Mouse (Mus musculus) thymus, postnatal 25 days (tissue): ENCODE data around the gene Smpd2.

ENCODE experiments used
- DNase-seq: peaks from one replicate; pipeline ENCODE4 v3.0.0; 2022

Smpd2 gene

DNA sequence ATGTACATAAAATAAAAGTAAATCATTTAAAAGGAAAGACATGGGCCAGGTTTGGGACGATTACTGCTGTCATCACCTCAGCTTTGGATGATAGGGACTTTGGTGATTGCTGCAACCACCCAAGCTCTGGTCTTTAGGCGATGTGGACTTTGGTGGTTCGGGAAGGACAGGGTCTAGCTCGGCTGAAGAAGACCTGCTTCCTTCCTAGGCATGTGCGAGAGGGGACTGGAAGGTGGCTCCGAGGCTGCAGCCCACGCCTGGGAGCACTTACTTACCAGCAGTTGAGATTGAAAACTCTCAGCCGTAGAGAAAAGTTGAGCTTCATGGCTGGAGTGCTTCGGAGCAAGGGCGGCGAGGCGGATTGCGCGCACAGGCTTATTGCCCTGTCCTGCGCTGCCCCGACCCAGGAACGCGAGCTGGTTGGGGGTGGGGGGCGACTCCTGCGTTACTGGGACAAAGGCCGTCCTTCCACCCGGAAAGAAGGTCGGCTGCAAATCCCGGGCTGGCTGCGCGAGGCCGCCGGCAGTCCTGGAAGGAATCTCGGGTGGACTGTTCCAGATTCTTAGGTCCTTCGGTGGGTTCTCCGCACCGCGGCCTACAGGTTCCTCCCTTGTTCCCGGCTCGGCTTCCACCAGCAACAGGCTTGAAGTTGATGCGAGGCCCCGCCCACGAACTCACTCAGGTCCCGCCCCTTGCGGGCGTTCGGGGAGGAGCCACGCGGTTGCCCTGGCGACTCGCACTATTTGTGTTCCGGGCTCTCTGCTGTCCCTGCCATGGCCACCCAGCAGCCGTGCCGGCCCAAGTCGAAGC is at the start of gene Smpd2, which contains the start of gene Ppil6:
Gene Smpd2 (minus strand): TSS at position 662 of the 810 bp plus-strand sequence.
Gene Ppil6 (plus strand): TSS at position 732 of the 810 bp plus-strand sequence.
- DNase-seq = peak; percentile 95

DNA sequence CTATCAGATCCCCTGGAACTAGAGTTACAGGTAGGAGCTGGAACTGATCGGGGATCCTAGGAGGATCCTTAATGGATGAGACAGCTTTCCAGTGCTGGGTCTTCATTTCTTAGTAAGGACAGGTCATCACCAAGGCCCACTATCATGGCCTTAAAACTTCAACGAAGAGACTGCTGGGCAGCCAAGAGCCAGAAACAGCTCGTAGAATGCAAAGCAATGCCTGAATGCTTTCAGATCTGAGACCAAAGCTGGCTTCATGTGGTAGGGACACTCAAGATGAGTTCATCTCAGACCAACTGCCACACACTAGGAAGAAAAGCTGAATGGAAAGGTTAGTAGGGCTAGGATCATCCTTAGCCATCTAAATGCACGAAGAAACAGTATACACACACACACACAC is 48.8 kb upstream of the Smpd2 start:
- no peak for DNase-seq

DNA sequence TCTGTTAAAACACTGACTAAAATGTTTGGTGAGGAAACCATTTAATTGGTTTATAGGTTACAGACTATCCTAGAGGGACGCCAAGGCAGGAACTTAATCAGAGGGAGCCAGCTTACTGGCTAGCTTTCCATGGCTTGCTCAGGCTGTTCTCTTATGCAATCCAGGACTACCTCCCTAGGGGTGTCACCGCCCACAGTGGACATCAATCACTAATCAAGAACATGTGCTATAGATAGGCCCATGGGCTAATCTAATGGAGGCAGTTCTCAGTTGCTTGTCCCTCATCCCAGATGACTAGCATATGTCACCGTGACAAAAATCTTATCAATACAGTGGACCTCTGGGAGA is 47.8 kb upstream of the Smpd2 start:
- no peak for DNase-seq

DNA sequence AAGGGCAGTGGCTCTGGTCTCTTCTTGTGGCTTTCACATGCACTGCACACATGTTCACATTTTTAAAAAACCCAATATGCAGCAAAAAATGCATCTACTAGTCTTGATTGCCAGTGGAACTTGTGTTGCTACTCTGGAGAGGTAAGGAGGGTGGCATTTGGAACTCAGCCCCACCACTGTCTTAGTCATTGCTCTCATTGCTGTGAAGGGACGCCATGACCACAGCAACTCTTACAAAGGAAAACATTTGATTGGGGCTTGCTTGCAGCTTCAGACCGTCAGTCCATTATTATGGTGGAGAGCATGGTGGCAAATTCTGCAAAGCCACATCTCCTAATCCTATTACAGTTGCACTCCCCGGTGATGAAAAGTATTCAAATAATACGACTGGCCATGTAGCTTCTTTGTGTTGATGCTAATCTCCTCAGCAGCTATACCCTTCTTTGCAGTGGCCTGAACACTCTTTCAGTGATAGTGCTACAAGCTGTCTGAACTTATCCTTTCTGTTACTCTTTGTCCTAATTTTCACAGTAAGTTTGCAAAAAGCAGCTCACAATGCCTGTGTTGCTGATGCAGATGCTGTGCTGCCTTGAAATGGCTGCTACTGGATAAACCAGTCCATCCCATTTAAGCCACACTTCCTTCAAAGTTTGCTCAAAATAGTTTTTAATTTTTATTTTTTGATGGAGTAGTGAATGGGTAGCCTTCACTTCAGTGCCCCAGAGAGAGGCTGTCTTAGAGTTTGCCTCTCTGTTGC is 47.2 kb upstream of the Smpd2 start:
- no peak for DNase-seq

DNA sequence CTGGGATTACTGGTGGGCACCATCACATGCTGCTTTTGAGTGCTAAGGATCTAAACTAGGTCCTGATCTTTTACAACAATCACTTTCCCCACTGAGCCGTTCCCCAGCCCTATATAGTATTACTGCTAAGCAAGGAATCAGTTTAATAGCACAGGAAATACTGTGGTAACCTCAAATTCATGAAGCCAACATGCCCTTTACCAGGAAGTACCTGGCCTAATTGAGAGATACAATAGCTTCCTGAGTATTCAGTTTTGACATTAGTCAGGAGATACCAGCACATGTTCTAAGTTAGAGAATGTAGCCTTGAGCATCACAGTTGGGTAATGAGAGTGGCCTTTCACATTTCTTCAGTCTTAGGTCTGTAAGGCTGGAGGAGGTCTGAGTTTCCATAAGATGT is 46.5 kb upstream of the Smpd2 start:
- DNase-seq = no peak

DNA sequence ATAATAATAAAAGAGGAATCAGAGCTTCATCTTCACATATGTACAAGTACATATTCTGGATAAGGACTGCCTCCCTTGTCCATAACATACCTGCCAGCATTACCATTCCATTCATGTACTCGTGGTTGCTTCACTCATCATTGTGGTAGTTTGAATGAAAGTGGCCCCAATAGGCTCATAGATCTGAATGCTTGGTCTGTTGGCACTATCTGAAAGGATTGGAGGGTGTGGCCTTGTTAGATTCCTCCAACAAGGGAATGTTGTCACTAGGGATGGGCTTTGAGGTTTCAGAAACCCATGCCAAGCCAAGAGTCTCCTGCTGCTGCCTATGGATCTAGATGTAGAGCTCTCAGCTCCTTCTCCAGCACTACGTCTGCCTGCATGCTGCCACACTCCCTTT is 45.8 kb upstream of the Smpd2 start:
- DNase-seq = no peak

DNA sequence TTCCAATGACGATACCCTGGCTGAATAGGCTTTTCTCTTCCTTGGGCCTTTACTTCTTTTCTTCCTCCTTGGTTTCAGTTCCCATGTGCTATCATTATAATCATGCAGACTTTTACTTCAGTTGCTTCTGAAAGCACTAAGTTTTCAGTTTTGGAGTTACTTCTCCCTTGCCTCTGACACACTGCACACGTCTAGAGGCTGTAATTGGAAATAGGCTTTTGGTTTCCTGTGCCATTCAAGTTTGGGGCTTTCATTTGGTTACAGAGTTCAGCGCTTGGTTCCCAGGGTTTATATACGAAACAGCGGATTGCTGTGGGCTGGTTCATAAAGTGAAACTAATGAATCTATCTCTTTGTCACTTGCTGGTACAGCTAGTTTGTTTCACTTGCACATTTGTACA is 39.8 kb upstream of the Smpd2 start:
- DNase-seq = no peak

DNA sequence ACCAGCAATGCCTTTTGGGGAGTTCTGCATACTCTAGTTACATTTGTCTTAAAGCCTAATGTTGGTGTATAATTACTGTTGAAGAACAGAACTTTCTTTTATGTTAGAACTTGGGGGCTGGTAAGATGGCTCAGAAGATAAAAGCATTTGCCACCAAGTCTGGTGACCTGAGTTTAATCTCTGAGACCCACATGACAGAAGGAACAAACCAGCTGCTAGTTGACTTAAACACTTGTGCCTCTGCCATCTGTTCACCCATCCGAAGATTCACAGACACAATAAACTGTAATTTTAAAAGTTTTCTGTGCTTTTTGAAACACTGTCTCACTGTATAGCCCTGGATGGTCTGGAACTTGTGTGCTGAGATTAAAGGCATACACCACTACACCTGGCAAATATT is 35.5 kb upstream of the Smpd2 start:
- DNase-seq = no peak

DNA sequence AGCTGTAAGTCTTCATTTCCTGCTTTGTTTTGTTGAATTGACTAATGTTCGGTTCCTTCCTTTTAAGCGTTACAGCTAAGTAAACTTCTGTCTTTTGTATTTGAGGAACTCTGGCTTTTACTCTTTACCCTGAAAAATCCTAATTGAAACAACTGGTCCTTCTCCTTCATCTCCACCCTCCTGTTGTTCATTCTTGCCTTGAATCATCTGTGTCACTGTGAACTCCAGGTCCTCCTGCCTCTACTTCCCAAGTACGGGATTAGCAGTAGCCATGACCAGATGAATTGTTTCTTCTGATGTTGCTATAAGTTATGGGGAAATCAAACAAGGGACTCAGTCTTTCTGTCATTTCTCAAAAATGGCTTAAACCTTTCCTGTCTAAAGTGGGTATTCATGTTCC is 33.2 kb upstream of the Smpd2 start:
- no peak for DNase-seq

DNA sequence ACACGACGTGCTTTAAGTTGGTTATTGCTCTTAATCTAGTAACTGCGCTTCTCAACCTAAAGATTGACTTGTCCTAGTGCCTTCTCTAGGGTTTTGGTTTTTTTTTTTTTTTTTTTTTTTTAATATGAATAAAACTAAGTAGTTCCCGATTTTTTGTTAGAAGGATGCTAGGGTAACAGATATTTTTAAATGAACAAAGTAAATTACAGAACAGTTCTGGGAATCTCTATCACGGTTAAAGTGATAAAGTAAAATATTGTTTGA is 30.2 kb upstream of the Smpd2 start:
- no peak for DNase-seq

DNA sequence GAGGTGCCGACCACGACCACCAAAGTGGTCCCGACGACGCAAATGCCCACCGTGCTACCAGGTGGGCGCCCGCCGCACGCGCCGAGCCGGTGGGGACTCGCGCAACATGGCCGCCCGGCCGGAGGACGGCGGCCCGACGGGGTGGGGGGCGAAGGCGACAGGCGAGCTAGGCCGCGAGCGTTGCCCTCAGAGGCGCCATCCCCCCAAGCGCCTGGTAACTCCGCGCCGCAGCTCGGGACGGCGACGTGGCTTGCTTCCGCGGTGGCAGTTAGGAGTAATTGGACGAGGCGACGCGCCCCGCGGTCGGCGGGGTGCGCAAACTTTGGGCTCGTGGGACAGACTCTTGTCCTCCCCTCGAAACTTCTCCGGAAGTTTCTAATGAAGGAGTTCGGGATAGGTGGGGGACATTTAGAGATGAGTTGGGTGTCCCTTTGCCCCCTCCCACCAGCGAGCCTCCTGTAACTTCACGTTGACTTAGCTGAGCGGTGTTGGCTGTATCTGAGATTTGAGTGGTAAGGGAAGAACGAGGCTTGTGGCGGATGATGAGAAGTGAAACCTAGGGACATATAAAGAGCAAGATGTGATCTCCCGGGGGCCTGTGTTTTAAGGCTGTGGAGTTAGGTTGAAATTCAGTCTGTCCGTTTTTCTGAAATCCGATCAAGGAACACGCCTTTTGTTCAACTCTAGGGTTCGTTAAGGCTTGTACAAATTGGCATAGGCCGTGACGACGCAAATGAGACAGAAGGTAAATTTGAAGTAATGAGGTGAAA is 29.7 kb upstream of the Smpd2 start:
- DNase-seq = peak; percentile 76

DNA sequence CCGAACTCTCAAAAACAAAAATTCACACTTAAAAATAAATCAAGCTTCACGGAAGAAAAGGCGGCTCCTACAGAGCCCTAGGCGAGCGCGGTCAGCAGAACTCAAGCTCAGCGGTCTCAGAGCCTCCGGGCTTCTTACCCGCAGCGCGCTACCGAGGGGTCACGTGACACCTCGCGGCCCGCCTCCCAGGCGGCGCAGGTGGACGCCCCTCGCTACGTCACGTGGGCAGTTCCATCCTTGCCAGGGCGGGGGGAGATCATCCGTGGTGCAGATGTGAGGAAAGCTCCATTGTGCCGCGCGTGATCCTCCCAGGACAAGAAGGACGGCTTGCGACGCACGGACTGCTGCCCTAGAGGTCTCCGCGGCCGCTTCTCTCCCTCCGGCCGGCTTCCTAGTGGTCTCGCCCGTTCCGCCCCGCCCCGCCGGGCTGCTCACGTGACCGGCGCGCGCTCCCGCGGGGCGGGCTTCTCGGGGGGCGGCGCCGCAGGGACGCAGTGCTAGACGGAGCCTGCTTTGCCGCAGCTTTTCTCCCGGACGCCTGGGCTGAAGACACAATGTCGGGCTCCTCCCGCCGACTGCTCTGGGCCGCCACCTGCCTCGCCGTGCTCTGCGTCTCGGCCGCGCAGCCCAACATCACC is 28.9 kb upstream of the Smpd2 start, which contains the start of gene Cd164:
Gene Cd164 (plus strand): TSS at position 434 of the 638 bp plus-strand sequence.
- DNase-seq = peak; percentile 91

DNA sequence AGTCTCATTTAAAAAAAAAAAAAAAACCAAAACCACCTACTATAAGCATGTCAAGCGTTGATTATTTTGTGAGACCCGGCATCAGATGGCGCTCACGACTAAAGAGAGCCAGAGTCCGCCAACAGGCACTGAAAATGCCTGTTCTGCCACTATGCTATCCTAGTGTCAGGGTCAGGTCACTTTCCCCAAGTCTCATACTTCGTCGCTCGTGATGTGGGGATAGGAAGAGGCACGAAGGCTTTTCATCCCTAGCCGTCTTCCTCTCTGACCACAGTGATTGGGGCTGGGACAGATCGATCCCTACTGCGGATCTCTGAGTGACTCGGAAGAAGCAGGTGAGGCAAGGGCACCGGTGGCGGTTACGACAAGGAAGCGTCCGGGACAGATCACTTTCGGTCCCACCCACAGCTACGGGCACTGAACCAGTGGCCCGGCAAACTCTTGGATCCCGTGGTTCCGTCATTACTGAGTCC is 28.4 kb upstream of the Smpd2 start:
- peak; percentile 90 for DNase-seq

DNA sequence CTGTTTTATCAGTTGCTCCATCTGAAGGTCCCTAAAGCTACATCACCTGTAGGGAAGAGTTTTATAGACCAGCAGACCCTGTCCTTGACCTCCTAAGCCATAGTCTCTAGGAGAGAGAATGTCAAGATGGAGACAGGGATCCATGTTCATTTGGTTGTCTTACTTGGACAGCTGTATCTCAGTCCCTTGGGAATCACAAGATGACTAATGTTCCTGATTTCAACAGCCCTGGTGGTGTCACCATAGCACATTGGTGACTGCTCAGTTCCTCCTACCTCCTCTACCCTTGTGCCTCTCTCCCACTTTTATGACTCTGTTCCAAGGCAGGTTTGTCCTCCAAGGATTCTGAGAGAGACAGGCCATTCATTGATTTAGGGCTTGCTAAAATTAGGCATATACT is 24.8 kb upstream of the Smpd2 start:
- DNase-seq = no peak

DNA sequence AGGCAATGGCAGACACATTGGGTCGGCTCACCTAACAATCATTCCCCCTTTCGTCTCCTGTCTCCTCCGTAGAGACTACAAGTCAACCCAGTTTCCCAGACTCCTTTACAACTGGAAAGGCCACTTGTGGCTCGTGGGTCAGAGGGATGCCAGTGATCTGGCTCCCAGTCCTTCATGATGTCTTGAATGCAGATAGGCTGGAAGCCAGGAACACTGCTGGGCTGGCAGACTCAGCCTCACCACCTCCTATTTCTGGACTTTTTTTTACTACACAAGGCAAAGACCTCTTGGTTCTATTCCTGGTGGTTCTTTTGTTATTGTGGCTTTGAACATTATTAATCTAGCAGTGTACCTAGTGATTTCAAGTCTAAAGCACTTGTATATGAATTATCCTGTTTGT is 24.1 kb upstream of the Smpd2 start:
- no peak for DNase-seq

DNA sequence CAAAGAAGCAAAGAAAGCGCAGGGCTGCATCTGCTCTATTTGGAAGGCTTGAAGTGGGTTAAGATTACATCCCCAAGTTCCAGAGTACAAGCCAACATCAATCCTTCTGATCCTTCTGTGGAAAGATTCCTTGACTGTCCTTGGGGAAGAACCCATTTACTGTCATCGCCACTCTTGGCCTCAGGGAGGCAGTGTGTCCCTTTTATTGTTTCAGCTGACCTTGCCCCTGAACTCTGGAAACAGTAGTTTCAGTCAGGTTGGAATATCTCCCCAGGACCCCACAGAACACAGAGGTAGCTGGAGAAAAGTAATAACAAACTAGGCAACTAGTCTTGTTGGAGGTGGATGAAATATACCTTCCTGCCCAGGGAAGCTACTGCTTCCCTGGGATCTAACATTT is 19.0 kb upstream of the Smpd2 start:
- DNase-seq = peak; percentile 47

DNA sequence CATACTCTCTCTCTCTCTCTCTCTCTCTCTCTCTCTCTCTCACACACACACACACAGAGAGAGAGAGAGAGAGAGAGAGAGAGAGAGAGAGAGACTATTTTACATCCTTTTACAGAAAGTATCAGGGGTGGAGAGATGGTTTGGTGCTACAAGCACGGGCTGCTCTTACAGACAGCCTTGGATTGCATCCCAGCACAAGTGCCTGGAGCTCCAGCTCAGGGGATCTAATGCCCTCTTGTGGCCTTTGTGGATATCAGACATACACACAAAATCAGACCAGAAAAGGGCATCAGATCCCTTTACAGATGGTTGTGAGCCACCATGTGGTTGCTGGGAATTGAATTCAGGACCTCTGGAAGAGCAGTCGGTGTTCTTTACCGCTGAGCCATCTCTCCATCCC is 15.3 kb upstream of the Smpd2 start:
- peak; percentile 65 for DNase-seq

DNA sequence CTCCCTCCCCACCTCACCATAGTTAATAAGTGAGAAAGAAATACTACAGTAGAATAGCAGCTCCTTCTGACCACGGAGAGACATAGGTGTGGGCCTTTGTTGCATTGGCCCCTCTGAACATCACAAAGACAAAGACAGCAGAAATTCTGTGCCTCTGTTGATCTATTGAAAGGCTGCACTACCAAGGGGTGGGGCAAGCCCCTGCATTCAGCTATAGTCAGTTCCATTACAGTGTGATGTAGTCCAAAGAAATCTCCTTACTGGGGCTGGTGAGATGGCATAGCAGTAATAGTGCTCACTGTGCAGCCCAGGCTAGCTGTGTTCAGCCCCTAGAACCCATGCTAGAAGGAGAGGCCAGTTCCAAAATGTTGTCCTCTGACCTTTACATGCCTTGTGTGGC is 14.8 kb upstream of the Smpd2 start:
- DNase-seq = no peak

DNA sequence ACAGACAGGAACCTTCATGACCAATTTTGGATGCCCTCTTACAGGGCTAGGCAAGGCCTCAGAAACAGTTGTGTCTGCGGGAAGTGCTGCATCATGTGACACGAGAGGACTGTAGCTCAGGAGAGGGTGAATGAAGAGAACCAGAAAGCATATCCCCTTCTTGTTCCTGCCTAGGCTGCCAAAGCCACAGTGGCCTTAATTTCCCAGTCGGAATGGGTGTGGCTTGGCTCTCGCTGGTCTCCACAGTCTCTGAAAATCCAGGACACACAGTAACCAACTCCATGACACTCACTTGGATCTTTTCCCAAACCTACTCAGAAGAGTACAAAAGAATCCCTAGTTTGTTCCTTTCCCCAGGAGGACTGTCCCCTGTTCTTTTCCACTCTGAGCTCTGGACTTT is 10.8 kb upstream of the Smpd2 start:
- no peak for DNase-seq

DNA sequence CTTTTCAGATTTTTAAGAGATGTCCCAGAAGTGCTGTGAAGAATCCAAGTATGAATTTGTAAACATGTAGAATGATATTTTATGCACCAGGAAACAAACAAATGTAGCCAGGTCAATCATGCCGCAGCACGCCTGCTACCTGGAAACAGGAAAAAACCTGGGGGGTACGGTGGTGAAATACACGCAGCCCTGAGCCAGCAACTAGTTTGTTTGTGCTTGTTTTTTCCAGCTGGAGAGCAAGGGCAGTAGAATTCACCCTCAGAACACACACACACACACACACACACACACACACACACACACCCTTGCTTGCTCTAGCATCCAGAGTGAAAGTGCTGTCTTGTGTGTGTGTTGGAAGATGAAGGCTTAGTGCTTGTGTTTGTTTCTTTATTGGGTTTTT is 942 bp upstream of the Smpd2 start:
- no peak for DNase-seq

DNA sequence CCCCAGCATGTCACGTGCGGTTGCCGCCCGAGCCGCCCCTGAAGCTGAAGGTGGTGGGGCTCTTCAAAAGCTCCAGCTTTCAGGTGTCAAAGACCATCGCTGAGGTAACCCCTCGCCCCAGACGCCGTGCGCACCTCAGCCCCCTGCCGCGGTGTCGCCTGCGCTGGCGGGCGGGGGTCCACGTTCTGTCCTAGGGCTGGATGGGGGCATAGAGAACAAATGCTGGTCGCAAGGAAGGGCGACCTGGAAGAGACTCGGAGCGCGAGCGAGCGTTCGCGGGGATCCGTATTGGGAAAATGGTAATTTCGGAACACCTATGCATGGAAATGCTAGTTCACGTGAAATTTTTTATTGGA is 327 bp upstream of the Smpd2 start:
- no peak for DNase-seq

DNA sequence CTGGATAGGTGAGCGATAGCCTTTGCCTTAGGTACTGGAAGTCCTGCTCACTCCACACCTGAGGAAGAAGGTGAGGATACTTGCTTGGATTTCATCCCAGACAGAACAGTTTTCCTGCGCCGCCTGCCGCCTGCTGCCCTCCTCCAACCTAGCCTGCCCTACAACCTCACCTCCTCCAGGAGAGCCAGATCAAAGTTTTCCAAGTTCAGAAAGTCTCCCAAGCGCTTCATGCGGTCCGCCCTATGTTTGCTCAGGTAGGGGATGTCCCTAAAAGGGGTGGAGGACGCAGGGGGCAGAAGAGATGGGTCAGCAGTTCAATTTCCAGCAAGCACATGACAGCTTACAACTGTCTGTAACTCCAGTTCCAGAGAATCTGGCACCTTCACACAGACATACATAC is 875 bp downstream of the Smpd2 start:
- no peak for DNase-seq

DNA sequence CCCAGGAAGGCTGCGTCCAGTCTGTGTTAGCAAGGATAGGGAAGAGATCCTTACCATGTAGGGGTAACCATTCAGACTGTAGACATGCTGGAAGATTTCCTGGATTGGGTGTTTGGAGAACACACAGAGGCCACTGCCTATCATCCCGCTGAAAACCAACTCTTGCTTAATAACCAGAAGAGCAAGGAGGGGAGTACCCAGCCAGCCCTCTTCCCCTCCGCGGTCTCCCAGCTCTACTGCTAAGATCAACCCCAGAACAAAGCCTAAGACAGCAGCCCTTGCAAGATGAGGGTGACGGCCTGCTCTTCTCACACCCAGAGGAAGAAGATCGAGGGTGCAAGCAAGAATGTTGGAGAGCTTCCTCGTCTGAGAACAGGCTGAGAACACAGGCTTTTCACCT is 1.3 kb downstream of the Smpd2 start:
- no peak for DNase-seq
